In the genomic region with DNA sequence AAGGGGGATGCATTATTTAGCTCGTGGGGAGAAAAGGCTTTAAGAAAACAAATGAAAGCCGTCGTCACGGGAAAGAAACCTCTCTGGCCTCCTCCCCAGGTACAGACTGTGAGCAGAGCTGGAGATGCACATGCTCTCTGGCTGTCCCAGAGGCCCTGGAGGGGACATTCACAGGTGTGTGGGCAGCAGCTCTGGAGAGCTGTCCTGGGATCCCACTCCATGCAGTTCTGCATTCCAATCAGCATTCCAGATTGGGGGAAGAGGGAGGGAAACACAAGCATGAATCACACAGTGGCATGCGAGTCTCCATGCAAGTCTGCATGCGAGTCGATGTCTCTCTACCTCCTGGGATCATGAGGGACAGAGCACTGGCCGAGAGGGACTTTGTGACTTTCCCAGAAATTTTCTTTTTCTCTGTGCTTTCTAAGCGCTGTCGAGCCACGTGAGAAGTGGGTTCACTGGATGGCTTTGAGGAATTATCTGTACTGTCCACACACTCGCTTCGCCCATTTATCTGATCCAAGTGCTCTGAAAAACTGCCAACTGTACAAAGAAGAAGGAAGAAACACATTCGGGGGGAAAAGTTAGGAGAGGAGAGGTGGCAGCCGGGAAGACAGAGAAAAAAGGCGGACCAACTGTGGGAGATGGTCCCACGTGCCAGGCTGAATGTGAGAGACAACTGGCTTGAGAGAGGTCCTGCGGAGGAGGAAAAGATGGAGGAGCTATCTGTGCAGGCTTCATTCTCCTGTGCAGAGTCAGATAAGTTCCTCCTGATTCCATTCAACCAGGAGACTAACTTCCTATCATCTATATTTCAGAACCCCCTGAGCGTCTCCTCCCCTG, we compare ENCODE assay signal across 1 mouse cellular context.
TF ChIP-seq lines count a peak whose summit lies in the region.

No protein-coding gene starts in this region.

TF ChIP-seq in MEL, 35 proteins besides CTCF, POLR2A, EP300 and RAD21 (continued from another document):
- TF ChIP-seq E2F4 (IDR thresholded peaks at IDR 0.05; ENCODE audit: borderline replicate concordance, low read depth, low read length) (no peak), USF1 (IDR thresholded peaks at IDR 0.05; ENCODE audit: low read depth, low read length) (peak; percentile 75; the same call in 1 of the 2 replicates), ZNF384 (IDR thresholded peaks at IDR 0.05; ENCODE audit: low read depth, low read length) (0 out of 2 replicates have a peak, but pooled peaks have one; percentile 40), ZKSCAN1 (IDR thresholded peaks at IDR 0.05; ENCODE audit: low read depth, low read length) (no peak), CHD2 (IDR thresholded peaks at IDR 0.05; ENCODE audit: low read length) (no peak), GATA1 (IDR thresholded peaks at IDR 0.05; ENCODE audit: low read depth, low read length) (peak; percentile 91), MAX (IDR thresholded peaks at IDR 0.05; ENCODE audit: low read length) (peak; percentile 75), JUND (IDR thresholded peaks at IDR 0.05; ENCODE audit: low read depth, low read length) (no peak), POLR2AphosphoS2 (IDR thresholded peaks at IDR 0.05; ENCODE audit: low read length) (no peak), HCFC1 (IDR thresholded peaks at IDR 0.05; ENCODE audit: low read depth, low read length) (no peak), NRF1 (IDR thresholded peaks at IDR 0.05; ENCODE audit: insufficient read depth, low read depth, low read length, poor library complexity, severe bottlenecking) (no peak), BHLHE40 (IDR thresholded peaks at IDR 0.05; ENCODE audit: borderline replicate concordance, low read depth, low read length) (peak; percentile 95), ETS1 (IDR thresholded peaks at IDR 0.05; ENCODE audit: low read depth, low read length) (peak; percentile 71), TAL1 (IDR thresholded peaks at IDR 0.05; ENCODE audit: low read length) (peak; percentile 59), MAFK (IDR thresholded peaks at IDR 0.05; ENCODE audit: borderline replicate concordance, low read depth, low read length) (no peak), MYC (IDR thresholded peaks at IDR 0.05; ENCODE audit: low read depth, low read length) (peak; percentile 85), MAZ (IDR thresholded peaks at IDR 0.05; ENCODE audit: low read depth, low read length) (no peak), RCOR1 (IDR thresholded peaks at IDR 0.05; ENCODE audit: low read depth, low read length) (peak; percentile 68; the same call in 1 of the 2 replicates), ZMIZ1 (IDR thresholded peaks at IDR 0.05; ENCODE audit: low read depth, low read length) (no peak), USF2 (IDR thresholded peaks at IDR 0.05; ENCODE audit: borderline replicate concordance in 1 of 2, insufficient read depth in 1 of 2, low read depth in 1 of 2, low read length in 2 of 2) (no peak), NELFE (IDR thresholded peaks at IDR 0.05; ENCODE audit: low read depth, low read length) (no peak; the same call in 1 of the 2 replicates)
